Mouse (Mus musculus): ENCODE measurements around the gene Cnnm2. TPM values are rescaled to one million over a fixed set of nuclear protein-coding genes. Genes with fewer than 3 reads are reported as not detected.

The Cnnm2 gene
- total and polyA plus RNA-seq, 3 experiments = 4.0 to 10.7 TPM; not detected in 1

DNA sequence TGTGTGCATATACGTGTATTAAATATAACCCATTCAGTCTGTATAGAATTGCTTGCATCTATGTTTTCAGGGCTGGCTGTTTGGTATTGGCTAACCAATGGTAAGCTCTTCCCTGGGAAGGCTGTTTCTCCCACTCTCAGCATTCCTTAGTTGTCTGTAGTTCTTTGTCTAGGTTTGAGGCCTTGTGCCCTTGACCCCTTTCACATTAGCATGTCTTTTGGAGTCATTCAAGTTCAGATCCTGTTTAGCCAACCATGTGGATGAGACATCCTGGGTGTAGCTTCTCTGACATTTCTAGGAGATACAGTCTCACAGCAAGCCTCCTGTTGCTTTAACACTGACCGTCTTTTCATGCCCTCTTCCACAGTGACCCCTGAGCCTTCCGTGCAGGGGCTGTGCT, 74.7 kb downstream of the Cnnm2 start:
- Histone ChIP-seq H3K27me3 (ENCODE audit: control insufficient read depth in 1 of 2, insufficient read depth in 2 of 2, low read length in 2 of 2) (no peaks in the 10 kb centered on the region), H3K36me3 (ENCODE audit: control insufficient read depth in 1 of 2, insufficient read depth in 2 of 2, low read length in 2 of 2) (peaks cover 0 to 7% of the 10 kb centered on the region in 2 experiments; a peak in 2 of 4 replicates), H3K79me2 (ENCODE audit: control insufficient read depth, insufficient read depth, low read length, poor library complexity) (no peaks in the 10 kb centered on the region), H3K9me3 (replicated peaks; ENCODE audit: insufficient read depth, low read length) (no peaks in the 10 kb centered on the region), H3K4me3 (ENCODE audit: control insufficient read depth in 1 of 2, insufficient read depth in 1 of 2, low read depth in 2 of 2, low read length in 2 of 2) (no peak overlapping the region), H3K27ac (ENCODE audit: control insufficient read depth, low read depth, low read length) (no peak overlapping the region), H3K9ac (ENCODE audit: control insufficient read depth, low read depth, low read length, poor library complexity, severe bottlenecking) (no peak overlapping the region), H3K4me1 (ENCODE audit: control insufficient read depth in 1 of 2, insufficient read depth in 2 of 2, low read length in 2 of 2) (peaks cover 0 to 8% of the 10 kb centered on the region in 2 experiments; a peak in 2 of 4 replicates)
- TF ChIP-seq MAX (IDR thresholded peaks at IDR 0.05; ENCODE audit: low read length) (no peak), SMC3 (IDR thresholded peaks at IDR 0.05; ENCODE audit: low read depth, low read length) (no peak), EP300 (IDR thresholded peaks at IDR 0.05; ENCODE audit: low read depth in 1 of 2, low read length in 2 of 2) (no peak), RAD21 (IDR thresholded peaks at IDR 0.05; ENCODE audit: low read depth, low read length) (no peak), KAT2A (conservative IDR thresholded peaks at IDR 0.05; ENCODE audit: low read depth, low read length) (no peak), E2F4 (IDR thresholded peaks at IDR 0.05; ENCODE audit: borderline replicate concordance, low read depth, low read length) (no peak), MXI1 (IDR thresholded peaks at IDR 0.05; ENCODE audit: low read depth, low read length) (no peak), SIN3A (IDR thresholded peaks at IDR 0.05; ENCODE audit: low read length) (no peak), ELF1 (IDR thresholded peaks at IDR 0.05; ENCODE audit: low read depth, low read length) (no peak), GATA1 (IDR thresholded peaks at IDR 0.05; ENCODE audit: low read depth, low read length) (no peak), POLR2AphosphoS5 (IDR thresholded peaks at IDR 0.05; ENCODE audit: borderline replicate concordance, low read depth, low read length) (no peak), ZC3H11A (IDR thresholded peaks at IDR 0.05; ENCODE audit: low read depth, low read length) (no peak), ZNF384 (IDR thresholded peaks at IDR 0.05; ENCODE audit: low read depth, low read length) (no peak), MAZ (IDR thresholded peaks at IDR 0.05; ENCODE audit: low read depth, low read length) (no peak), CTCF (IDR thresholded peaks at IDR 0.05 in 2 of 3, conservative IDR thresholded peaks at IDR 0.05 in 1 of 3; ENCODE audit: control insufficient read depth in 1 of 3, insufficient read depth in 1 of 3, low read depth in 2 of 3, low read length in 3 of 3, poor library complexity in 1 of 3, severe bottlenecking in 1 of 3) (no peak)
- no peak for DNase-seq (ENCODE audit: low read depth, low spot score)

GRCm38 (mm10) chr19:46837290-46838079, 76.1 kb downstream of the Cnnm2 start:
- no peaks in the 10 kb centered on the region for H3K9me3 ChIP-seq (replicated peaks; ENCODE audit: insufficient read depth, low read length)
- H3K27me3 ChIP-seq (ENCODE audit: control insufficient read depth in 1 of 2, insufficient read depth in 2 of 2, low read length in 2 of 2) = no peaks in the 10 kb centered on the region
- DNase-seq (ENCODE audit: low read depth, low spot score) = peak; percentile 56
- no peak overlapping the region for H3K4me3 ChIP-seq (ENCODE audit: control insufficient read depth in 1 of 2, insufficient read depth in 1 of 2, low read depth in 2 of 2, low read length in 2 of 2)
- no peak overlapping the region for H3K27ac ChIP-seq (ENCODE audit: control insufficient read depth, low read depth, low read length)
- TF ChIP-seq RCOR1 (IDR thresholded peaks at IDR 0.05; ENCODE audit: low read depth, low read length) (peak; percentile 51; the same call in 1 of the 2 replicates), MYB (IDR thresholded peaks at IDR 0.05; ENCODE audit: low read depth, low read length) (no peak), GATA1 (IDR thresholded peaks at IDR 0.05; ENCODE audit: low read depth, low read length) (peak; percentile 73), ZNF384 (IDR thresholded peaks at IDR 0.05; ENCODE audit: low read depth, low read length) (peak; percentile 81), EP300 (IDR thresholded peaks at IDR 0.05; ENCODE audit: low read depth in 1 of 2, low read length in 2 of 2) (peak in 1 of 2 experiments; percentile 10; a peak in 1 of 4 replicates), JUND (IDR thresholded peaks at IDR 0.05; ENCODE audit: low read depth, low read length) (no peak)
- no peak overlapping the region for H3K9ac ChIP-seq (ENCODE audit: control insufficient read depth, low read depth, low read length, poor library complexity, severe bottlenecking)
- H3K79me2 ChIP-seq (ENCODE audit: control insufficient read depth, insufficient read depth, low read length, poor library complexity) = no peaks in the 10 kb centered on the region
- H3K36me3 ChIP-seq (ENCODE audit: control insufficient read depth in 1 of 2, insufficient read depth in 2 of 2, low read length in 2 of 2) = peaks cover 0 to 7% of the 10 kb centered on the region in 2 experiments; a peak in 2 of 4 replicates
- peaks cover 0 to 8% of the 10 kb centered on the region in 2 experiments; a peak in 2 of 4 replicates for H3K4me1 ChIP-seq (ENCODE audit: control insufficient read depth in 1 of 2, insufficient read depth in 2 of 2, low read length in 2 of 2)
